Mouse (Mus musculus): ENCODE measurements at regions not wholly inside any gene's neighbourhood (a gene's known extent, or its start where the extent isn't known, plus 50 kb on each side); places are given as distances from the start of the nearest gene placed in this dataset.

GRCm38 (mm10) chr2:92854331-92854730 lies 60.6 kb upstream of the Syt13 start:
- Histone ChIP-seq H3K27me3 (replicated peaks) (peaks cover 76% of the 10 kb centered on the region), H3K79me2 (replicated peaks; ENCODE audit: control insufficient read depth, extremely low read depth, insufficient read depth, poor library complexity, severe bottlenecking) (no peaks in the 10 kb centered on the region), H3K27ac (ENCODE audit: insufficient read depth, low read depth) (no peak overlapping the region), H3K4me3 (replicated peaks in 1 of 3; ENCODE audit: low read depth in 2 of 3, low read length in 2 of 3, poor library complexity in 1 of 3) (no peak overlapping the region), H3K4me2 (ENCODE audit: insufficient read depth, low read depth, poor library complexity, severe bottlenecking) (no peak overlapping the region), H3K9me3 (replicated peaks; ENCODE audit: low read length) (peaks cover 9% of the 10 kb centered on the region), H3K36me3 (replicated peaks in 1 of 2; ENCODE audit: control insufficient read depth in 1 of 2, insufficient read depth in 1 of 2, low read length in 1 of 2) (no peaks in the 10 kb centered on the region), H3K9ac (ENCODE audit: insufficient read depth, low read depth) (no peak overlapping the region), H3K4me1 (ENCODE audit: control insufficient read depth in 1 of 2, insufficient read depth in 2 of 2) (0 out of 4 replicates have a peak, but pooled peaks cover 0 to 3% of the 10 kb centered on the region in 2 experiments)
- DNase-seq (ENCODE audit: extremely low read depth), result no peak
- dilution Hi-C loops (cut with MboI; ENCODE audit: extremely low pct_ligation_motif_present, extremely low pct_unique_long_range_greater_than_20kb, low sequenced_read_pairs), result no loop called here
- in situ Hi-C loops (cut with MboI; ENCODE audit: low pct_ligation_motif_present, low pct_unique_long_range_greater_than_20kb, low sequenced_read_pairs), result no loop called here
- TF ChIP-seq TBP (conservative IDR thresholded peaks at IDR 0.05; ENCODE audit: low read depth, low read length), result no peak
- no peak for TF ChIP-seq EP300 (IDR thresholded peaks at IDR 0.05; ENCODE audit: low read length)
- TF ChIP-seq MAX (IDR thresholded peaks at IDR 0.05; ENCODE audit: low read length), result no peak
- no peak for TF ChIP-seq USF2 (conservative IDR thresholded peaks at IDR 0.05; ENCODE audit: low read depth, low read length)
- TF ChIP-seq MYC (IDR thresholded peaks at IDR 0.05; ENCODE audit: low read depth, low read length), result no peak
- no peak for TF ChIP-seq BHLHE40 (IDR thresholded peaks at IDR 0.05; ENCODE audit: low read depth, low read length)
- TF ChIP-seq KAT2A (IDR thresholded peaks at IDR 0.05; ENCODE audit: insufficient replicate concordance, low read length), result no peak
- TF ChIP-seq E2F4 (IDR thresholded peaks at IDR 0.05; ENCODE audit: insufficient replicate concordance, low read depth, low read length), result no peak
- TF ChIP-seq ZNF384 (IDR thresholded peaks at IDR 0.05; ENCODE audit: low read depth, low read length), result no peak
- TF ChIP-seq RAD21 (IDR thresholded peaks at IDR 0.05; ENCODE audit: low read depth, low read length), result no peak
- no peak for TF ChIP-seq ZKSCAN1 (IDR thresholded peaks at IDR 0.05; ENCODE audit: borderline replicate concordance, low read depth, low read length)
- TF ChIP-seq MAZ (IDR thresholded peaks at IDR 0.05; ENCODE audit: low read depth, low read length), result no peak

DNA sequence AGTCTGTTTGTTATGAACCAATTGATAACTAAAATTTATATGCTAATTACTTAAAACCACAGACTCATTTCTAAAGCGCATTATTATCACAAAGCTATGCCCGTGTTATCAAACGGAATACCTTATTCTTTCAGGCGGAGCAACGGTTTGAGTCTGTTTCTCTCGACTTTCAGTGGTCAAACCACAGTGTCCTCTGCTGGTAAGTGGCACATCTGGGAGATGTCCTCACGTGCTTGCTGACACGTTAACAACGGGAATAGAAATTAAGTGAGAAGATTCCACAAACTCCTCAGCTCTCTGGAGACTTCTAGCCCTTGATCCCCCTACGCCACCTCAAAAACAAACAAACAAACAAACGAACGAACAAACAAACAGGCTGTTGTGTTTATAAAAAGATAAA lies 58.9 kb upstream of the Syt13 start:
- H3K9me3 ChIP-seq (replicated peaks; ENCODE audit: low read length), result peaks cover 9% of the 10 kb centered on the region
- dilution Hi-C loops (cut with MboI; ENCODE audit: extremely low pct_ligation_motif_present, extremely low pct_unique_long_range_greater_than_20kb, low sequenced_read_pairs) (no loop called here), in situ Hi-C loops (cut with MboI; ENCODE audit: low pct_ligation_motif_present, low pct_unique_long_range_greater_than_20kb, low sequenced_read_pairs) (no loop called here)
- no peaks in the 10 kb centered on the region for H3K79me2 ChIP-seq (replicated peaks; ENCODE audit: control insufficient read depth, extremely low read depth, insufficient read depth, poor library complexity, severe bottlenecking)
- no peak for DNase-seq (ENCODE audit: extremely low read depth)
- H3K9ac ChIP-seq (ENCODE audit: insufficient read depth, low read depth), result no peak overlapping the region
- H3K4me2 ChIP-seq (ENCODE audit: insufficient read depth, low read depth, poor library complexity, severe bottlenecking), result no peak overlapping the region
- no peaks in the 10 kb centered on the region for H3K36me3 ChIP-seq (replicated peaks in 1 of 2; ENCODE audit: control insufficient read depth in 1 of 2, insufficient read depth in 1 of 2, low read length in 1 of 2)
- no peaks in the 10 kb centered on the region for H3K4me1 ChIP-seq (ENCODE audit: control insufficient read depth in 1 of 2, insufficient read depth in 2 of 2)
- no peak overlapping the region for H3K4me3 ChIP-seq (replicated peaks in 1 of 3; ENCODE audit: low read depth in 2 of 3, low read length in 2 of 3, poor library complexity in 1 of 3)
- no peak overlapping the region for H3K27ac ChIP-seq (ENCODE audit: insufficient read depth, low read depth)
- TF ChIP-seq MAX (IDR thresholded peaks at IDR 0.05; ENCODE audit: low read length) (no peak), HCFC1 (IDR thresholded peaks at IDR 0.05; ENCODE audit: low read depth, low read length) (no peak), BHLHE40 (IDR thresholded peaks at IDR 0.05; ENCODE audit: low read depth, low read length) (peak; percentile 75)
- H3K27me3 ChIP-seq (replicated peaks), result peaks cover 80% of the 10 kb centered on the region
